Mouse (Mus musculus) C2C12 (cell line): ENCODE measurements around the gene Map1s.

Experiments
- CEBPB ChIP-seq: IDR thresholded peaks from one replicate; pipeline ENCODE4 v1.6.1; 2011; ENCODE audit warnings: low read depth, mild to moderate bottlenecking, control low read depth, moderate library complexity
- CTCF ChIP-seq: IDR thresholded peaks from one replicate; pipeline ENCODE4 v1.5.1; 2011; ENCODE audit not compliant: control insufficient read depth, insufficient read depth, insufficient read length
- MAX ChIP-seq: IDR thresholded peaks from one replicate; pipeline ENCODE4 v1.6.1; 2011; ENCODE audit warnings: mild to moderate bottlenecking, control low read depth
- MYOD1 ChIP-seq: IDR thresholded peaks from one replicate; pipeline ENCODE4 v1.6.1; 2011; ENCODE audit warnings: low read depth; ENCODE audit not compliant: control insufficient read depth, insufficient read length
- MYOG ChIP-seq: IDR thresholded peaks from one replicate; pipeline ENCODE4 v1.6.1; 2011; ENCODE audit not compliant: control insufficient read depth, insufficient read length; ENCODE audit errors: extremely low read depth
- USF1 ChIP-seq: IDR thresholded peaks from one replicate; pipeline ENCODE4 v1.6.1; 2011; ENCODE audit warnings: low read depth, mild to moderate bottlenecking, control low read depth, moderate library complexity

- TF ChIP-seq CTCF: no peak
- no peak for TF ChIP-seq CEBPB
- no peak for TF ChIP-seq MYOG
- no peak for TF ChIP-seq MAX
- no peak for TF ChIP-seq USF1
- no peak for TF ChIP-seq MYOD1
Observed at GRCm38 (mm10) chr8:70884186-70884585, 21.5 kb upstream of the Map1s start.
